Mouse (Mus musculus): ENCODE measurements around the gene Abraxas1.

- TF ChIP-seq CTCF (IDR thresholded peaks at IDR 0.05; ENCODE audit: extremely low read depth, insufficient read depth, low read length): no peak
- no peak for TF ChIP-seq POLR2A (IDR thresholded peaks at IDR 0.05; ENCODE audit: extremely low read depth, insufficient read depth, low read length)
Measured at GRCm38 (mm10) chr5:100863091-100863490, 42.3 kb upstream of the Abraxas1 start.
